Mouse (Mus musculus): ENCODE results near the gene A530064D06Rik.

DNA sequence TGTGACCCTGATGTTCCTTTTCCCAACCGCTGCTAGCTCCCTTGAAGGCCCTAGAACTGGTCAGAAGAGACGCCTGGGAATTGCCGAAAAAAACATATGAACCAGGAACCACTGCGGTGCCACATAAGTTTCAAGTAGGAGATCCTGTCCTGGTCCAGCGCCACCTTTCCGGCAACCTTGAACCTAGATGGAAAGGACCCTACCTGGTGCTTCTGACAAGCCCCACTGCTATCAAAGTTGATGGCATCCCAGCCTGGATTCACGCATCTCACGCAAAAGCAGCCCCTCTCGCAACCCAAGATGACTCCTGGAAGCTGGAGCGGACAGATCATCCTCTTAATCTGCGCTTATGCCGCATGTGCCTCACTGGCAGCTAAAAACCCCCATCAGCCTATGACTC is 45.5 kb upstream of the A530064D06Rik start:
- TF ChIP-seq CTCF (IDR thresholded peaks at IDR 0.05; ENCODE audit: low read depth, low read length) (no peak), POLR2A (IDR thresholded peaks at IDR 0.05; ENCODE audit: extremely low read depth, insufficient read depth, low read length) (no peak)

All from liver, adult 2 months (tissue).